Mouse (Mus musculus) c-Kit-positive CD71-negative TER-119-negative erythroid progenitor cells, embryonic 14.5 days (primary cell): ENCODE data around the gene Izumo4.

ENCODE experiments used
- DNase-seq: peaks from one replicate; pipeline ENCODE4 v3.0.0-alpha.2; 2013; ENCODE audit warnings: low read depth

The Izumo4 gene

DNA sequence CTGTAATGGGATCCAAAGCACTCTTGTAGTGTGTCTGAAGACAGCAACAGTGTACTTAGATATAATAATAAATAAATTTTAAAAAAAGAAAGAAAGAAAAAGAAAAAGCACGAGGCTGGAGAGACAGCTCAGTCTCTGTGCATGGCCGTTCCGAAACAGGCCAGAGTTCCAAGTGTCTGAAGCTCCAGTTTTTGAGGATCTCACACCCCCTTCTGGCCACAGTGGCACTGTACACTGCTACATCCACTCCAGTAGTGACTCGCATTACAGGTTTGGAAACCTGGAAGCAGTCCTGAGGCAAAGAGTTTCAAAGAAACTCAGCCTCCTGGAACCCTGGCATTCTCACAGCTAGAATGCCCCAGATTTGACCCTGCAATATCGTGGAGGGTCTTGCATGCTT, 14.1 kb upstream of the Izumo4 start:
- no peak for DNase-seq

DNA sequence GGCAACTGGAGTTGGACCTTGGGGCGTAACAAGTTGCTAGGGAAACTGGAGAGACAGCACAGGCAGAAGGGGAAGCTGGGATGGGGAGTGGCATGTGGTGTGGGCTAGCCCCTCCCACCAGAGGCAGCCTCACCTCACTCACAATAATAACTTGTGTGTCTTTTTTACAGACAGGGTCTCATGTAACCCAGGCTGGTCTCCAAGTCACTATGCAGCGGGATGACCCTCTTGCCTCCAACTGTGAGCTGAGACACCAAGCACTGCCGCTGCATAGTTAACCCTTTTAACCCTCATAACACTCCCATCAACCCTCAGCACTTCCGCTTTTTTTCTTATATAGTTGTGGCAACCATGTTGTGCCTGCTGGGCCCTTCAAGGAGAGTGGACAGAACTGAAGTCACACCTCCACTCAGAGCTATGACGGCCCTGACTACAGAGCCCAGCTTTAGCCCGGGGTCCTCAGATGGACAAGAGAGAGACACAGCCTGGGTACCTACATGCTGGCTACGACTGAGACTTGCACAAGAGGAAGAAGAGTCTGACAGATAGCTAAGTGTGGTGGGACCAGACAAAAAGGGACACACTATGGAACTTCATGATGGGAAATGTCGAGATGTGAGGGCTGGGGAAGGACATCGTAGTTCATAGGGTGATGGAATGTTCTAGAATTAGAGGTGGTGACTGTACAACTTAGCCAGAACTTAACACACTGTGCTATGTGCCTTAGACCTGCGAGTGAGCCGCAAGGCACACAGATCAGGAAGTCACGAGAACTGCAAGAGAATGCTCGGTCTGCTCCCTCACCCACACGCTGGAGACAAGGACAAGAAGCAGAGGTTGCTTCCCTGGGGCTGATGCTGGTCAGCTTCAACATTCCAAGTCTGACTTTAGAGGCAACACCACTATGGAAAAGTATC, 9.5 kb upstream of the Izumo4 start:
- DNase-seq: no peak

DNA sequence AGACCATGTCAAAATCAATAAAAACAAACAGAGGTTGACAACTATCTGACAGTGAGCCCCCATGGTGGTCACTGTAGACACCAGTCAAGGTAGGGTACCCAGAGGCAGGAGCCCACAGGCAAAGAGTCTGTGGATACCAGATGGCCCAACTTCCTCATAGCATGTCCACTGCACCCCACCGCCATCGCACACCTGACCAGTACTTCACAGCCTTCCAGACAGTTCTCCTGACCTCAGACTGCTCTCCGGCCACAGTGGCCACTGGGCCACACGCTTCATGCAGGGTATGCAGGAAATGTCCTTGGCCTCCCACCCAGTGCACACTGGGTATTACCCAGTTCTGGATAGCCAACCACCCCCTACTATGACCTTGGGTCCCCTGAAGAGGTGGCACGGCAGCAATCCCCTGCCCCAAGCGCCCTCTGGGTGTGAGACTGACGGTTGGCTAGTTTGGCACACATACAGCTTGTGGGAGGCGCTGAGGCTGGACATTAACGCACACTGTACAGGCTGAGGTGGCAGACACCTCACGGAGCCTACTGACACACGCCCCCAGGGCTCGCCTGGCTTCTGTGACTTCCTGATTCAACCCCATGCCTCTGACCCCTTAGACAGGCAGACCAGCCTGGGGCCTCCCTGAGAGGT, 8.5 kb upstream of the Izumo4 start:
- no peak for DNase-seq

DNA sequence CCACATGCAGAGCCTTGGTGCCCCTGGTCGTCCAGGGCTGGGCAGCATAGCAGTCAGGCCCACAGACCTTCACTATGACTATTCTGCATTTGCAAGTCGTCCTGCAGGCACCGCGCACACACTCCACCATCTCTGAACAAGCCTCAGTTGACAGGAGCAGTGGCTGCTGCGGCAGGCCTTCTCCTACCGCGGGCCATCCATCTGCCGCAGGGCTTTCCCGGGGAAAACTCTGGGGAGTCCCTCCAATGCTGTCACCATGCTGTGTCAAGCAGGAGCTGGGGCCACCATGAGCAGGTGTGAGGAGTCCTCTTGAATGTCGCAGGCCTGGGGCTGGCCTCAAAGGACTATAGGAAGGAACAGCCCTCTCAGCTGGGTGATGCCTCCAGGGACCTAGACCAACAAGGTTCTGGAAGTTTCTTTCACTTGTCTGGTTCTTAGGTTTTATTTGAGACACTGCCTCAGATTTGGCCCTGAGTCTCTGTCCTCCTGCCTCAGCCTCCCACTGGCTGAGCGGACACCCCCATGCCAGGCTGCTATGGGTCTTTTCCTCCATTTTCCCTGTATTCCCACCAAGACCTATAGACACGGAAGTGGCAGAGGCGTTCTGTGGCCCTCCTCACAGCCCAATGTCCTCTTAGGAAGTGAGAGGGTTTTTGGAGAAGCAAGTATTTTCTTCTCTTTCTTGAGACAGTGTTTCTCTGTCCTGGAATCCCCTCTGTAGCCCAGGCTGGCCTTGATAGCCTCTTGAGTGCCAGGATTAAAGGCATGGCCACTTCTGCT, 7.6 kb upstream of the Izumo4 start:
- no peak for DNase-seq

DNA sequence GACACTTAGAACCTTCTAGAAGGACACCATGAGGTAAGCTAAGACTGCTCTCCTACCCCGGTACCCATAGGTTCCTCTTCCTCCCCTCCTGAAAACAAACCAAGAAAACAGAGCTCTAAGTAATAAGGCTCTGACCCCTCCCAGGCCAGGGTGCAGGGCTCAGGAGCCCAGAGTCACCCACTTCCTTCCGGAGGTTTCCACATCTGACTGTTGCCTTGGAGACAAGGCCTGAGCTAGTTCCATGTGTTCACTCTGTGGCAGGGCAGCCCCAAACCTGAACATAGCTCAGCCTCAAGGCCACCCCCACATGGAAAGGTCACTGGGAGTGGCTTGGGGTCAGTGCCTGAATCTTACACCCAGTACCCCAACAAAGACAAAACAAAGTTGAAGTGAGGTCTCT, 6.8 kb upstream of the Izumo4 start:
- DNase-seq: no peak

DNA sequence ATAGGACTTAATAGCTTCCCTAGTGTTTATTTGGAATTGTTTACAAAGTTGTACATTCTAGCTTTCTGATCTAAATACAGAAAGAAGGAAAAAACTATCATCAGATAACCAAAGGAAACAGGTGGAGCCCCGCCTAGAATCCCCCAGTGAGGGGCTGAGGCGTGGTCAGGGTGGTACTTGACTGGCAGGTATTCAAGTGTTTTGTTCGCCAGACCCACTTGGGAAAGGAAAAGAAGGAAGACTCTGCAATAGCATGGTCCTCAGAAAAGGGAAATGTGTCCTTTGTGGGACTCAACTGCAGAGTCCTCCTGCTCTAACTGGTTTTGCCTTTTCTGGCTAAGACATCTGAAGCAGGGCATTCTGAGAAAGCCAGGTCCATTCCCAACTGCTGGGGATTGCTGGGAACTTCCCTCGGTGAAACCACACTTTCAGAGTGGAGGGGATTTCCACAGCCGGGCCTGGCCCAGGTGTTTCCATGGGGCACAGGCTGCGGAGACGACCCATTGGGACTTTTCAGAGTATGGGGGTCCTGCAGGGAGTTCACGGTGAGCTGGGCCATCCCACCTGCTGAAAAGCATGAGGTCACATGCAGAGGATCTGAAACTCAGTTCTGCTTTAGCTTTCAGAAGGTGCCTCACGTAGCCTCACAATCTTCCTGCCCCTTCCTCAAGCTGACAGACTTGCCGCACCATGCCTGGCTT, 6.0 kb upstream of the Izumo4 start:
- no peak for DNase-seq

DNA sequence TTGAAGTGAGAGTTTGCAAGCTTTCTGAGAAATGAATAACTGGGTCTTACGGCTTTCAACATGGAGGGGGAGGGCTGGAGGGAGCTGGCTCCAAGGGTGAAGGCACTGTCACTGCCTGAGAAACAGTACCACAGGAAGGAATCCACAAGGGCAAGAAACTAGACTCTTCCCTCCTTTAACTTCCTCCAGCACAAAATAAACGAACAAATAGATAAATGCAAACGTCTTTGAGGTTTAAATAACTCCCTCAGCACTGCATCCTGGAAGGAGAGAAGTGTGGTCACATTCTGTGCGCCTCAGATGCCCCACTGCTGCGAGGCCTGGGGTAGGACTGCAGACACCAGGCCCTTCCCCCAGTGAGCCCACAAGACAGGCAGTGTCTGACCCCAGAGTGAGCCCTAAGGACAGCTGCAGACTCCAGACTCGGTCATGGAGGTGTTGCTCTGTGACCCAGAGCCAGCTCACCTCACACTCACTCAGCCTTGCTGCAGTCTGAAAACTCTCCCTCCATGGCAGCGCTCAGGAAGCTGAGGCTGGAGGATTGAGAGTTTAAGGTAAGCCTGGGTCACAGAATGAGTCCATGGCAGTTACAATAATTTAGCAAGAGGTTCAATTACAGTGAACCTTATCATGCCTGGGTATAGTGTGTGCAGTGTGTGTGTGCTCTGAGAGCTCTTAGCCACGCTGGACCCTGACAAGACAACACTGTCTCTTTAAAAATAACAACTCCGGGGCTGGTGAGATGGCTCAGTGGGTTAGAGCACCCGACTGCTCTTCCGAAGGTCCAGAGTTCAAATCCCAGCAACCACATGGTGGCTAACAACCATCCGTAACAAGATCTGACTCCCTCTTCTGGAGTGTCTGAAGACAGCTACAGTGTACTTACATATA, 5.2 kb upstream of the Izumo4 start:
- no peak for DNase-seq

DNA sequence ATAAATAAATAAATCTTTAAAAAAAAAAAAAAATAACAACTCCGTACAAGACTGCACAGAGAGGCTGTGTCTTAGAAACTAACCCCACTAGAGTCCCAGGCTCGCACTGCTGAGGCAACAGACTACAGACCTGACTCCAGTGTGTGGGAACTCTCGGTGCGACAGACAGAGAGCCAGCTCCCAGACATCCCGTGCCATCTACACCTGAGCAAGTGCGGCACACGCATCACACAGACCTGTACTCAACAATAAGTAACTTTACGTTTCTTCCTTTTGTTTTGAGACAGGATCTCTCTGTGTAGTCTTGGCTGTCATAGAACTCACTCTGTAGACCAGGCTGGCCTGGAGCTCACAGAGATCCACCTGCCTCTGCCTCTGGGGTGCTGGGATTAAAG, 4.6 kb upstream of the Izumo4 start:
- no peak for DNase-seq

- DNase-seq: no peak
These were observed 4.2 kb upstream of the Izumo4 start for GRCm38 (mm10) chr10:80697812-80698211.

DNA sequence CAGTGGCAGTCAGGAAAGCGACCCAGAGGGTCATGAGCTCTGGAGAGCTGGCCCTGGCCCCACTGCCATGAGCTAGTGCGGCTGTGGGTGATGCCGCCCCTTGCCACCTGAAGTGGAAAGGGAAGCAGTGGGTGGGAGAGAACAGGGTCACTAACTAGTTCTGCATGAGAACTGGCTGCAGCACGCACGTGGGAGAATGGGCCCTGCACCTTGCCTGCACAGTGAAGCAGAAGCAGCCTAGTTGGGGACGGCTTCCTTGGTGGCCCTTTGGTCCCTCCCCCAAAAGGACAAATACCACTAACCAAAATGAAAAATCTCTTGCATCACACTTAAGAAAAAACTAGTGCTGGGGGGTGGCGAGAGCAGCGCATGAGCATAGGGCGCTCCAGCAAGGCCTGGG, 3.4 kb upstream of the Izumo4 start:
- no peak for DNase-seq

GRCm38 (mm10) chr10:80700038-80700504, 1.9 kb upstream of the Izumo4 start:
- no peak for DNase-seq

DNA sequence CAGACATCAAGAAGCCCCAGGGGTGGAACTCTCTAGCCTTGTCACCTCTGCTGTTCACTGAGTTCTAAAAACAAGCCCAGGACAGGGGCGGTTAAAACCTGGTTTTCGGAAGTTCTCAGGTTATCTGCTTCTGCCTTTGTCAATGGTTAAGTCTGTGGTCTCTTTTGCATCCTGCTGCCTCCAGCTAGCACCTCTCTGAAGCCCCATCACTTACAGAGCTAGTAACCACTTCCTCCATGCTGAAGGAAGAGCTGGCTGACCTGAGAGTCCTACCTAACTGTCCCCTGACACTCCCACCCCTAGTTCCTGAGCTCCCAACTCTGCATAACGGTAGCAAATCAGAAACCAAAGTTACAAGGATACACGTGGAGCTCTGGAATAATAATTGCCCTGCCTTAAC, 1.3 kb upstream of the Izumo4 start:
- no peak for DNase-seq

GRCm38 (mm10) chr10:80702536-80703390, 779 bp downstream of the Izumo4 start:
- peak; percentile 88 for DNase-seq

- DNase-seq: no peak
These were observed 1.7 kb downstream of the Izumo4 start for GRCm38 (mm10) chr10:80703643-80704042.

- DNase-seq: no peak
These were observed 2.4 kb downstream of the Izumo4 start for GRCm38 (mm10) chr10:80704418-80704817.

- no peak for DNase-seq
These were observed 3.0 kb downstream of the Izumo4 start for GRCm38 (mm10) chr10:80705033-80705432.

DNA sequence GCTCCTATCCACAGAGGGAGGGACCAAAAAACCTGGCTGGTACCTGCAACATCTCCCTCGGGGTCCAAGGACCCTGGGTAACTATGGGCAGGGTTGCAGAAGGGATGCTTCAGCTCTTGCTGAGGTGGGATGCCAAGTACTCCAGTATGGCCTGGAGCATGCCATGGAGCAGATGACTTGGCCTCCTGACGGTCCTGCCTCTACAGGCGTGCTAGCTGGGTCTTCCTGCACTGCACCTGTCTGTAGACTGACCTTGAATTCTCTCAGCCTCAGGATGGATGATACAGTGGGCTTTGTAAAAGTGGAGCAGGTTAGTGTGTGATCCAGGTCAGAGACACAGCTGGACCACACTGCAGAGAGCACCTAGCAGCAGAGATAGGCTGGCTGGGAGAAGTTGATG, 3.5 kb downstream of the Izumo4 start:
- no peak for DNase-seq

DNA sequence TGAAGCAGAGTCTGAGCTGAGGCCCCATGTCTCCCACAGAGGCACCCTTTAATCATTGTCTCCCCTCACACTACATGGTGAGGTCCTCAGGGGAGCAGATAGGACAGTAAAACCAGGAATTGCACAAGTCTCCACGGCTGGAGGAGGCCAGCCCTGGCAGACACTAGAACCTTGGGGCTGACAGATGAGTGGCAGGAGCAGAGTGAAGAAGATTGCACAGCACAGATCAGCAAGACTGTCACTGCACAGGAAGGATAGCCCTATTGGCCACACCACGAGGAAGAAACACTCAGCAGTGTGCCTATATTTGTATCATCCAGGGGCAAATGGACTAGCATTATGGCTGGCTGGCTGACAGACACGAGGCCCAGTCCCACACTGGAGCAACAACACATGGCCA, 8.8 kb downstream of the Izumo4 start:
- DNase-seq: no peak

GRCm38 (mm10) chr10:80717281-80717680, 15.3 kb downstream of the Izumo4 start:
- no peak for DNase-seq
